Mouse (Mus musculus) MEL-GATA-1-ER (cell line): Measurements from ENCODE around the gene Hspg2.
"Not testable (repeated sequence)": the region's sequence is repeated elsewhere in the genome, so short reads cannot be mapped to it uniquely, and the experiment has no call there.

Experiments
- DNase-seq: peaks from one replicate; pipeline ENCODE4 v3.0.0-alpha.2; 2012; ENCODE audit warnings: low read depth; ENCODE audit errors: extremely low read depth

The Hspg2 gene

DNA sequence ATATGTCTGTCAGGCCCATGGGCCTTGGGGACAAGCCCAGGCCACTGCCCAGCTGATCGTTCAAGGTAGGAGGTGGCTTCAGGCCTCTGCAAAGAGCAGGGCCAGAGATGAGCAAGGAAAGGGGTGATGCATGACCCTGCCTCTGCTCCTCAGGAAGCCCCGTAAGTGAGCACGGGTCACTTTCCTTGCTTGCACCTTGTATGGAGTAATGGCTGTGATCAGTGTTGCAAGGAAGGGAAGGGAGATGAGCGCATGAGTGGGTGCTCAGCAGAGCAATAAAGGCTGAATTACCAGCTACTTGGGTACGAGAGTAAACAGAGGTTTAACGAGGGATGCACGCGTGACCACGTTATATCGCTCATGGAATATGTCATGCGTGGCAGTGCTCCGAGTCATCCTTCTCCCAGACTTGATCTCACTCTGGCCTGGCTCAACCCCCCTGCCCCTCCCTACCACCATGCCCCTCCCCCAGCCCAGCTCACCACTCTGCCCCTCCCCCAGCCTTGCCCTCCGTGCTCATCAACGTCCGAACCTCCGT lies 88.2 kb downstream of the Hspg2 start:
- DNase-seq = no peak

- DNase-seq = no peak
These were observed 101.3 kb downstream of the Hspg2 start for GRCm38 (mm10) chr4:137569873-137570272.

- DNase-seq = no peak
These were observed 105.9 kb downstream of the Hspg2 start, which contains the start of gene Ldlrad2 for GRCm38 (mm10) chr4:137574469-137574868. Gene Ldlrad2, minus strand, starts transcription at chr4:137574569.

DNA sequence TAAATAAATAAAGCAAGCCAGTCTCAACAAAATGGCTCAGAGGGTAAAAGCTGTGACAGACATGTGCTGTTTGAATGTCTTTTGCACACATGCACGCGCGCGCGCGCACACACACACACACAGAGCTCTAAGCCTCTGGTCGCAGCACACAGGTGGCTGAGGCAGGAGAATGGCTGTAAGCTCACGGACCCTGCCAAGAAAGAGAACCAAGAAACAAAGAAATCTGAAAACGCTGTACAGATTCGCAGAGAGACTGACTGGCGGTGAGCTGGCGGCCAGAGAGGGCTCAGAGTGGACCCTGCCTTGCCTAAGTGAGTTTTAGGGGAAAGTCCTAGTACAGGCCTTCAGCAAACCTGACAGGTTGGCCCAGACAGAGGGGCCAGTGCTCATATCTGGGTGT lies 108.9 kb downstream of the Hspg2 start:
- DNase-seq = no peak

DNA sequence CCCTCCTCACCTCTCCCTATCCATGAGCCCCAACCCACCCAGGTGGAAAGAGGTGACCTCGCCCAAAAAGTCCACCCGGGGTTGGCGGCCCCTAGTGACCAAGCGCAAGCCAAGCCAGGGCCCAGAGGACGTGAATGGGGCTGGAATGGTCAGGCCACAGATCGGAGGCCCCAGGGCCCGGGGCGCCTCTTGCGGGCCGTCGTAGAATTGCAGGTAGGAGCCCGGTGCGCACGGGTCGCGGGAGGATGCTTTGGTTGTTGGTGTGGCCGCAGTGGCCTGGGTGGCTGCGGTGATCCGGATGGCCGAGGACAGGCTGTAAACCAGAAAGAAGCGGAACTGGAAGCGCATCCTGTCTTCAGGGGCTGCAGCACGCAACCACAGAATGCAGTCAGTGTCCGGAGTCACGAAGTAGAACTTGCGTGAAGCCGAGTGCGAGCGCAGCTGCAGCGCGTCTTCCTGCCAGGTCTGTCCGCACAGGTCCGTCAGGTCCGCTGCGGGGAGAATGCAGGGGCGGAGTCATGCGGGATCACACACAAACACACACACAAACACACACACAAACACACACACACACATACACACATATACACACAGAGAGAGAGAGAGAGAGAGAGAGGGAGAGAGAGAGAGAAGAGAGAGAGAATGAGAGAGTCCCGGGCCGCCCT lies 109.7 kb downstream of the Hspg2 start:
- DNase-seq = no peak

- DNase-seq = no peak
These were observed 111.2 kb downstream of the Hspg2 start for GRCm38 (mm10) chr4:137579789-137580188.

- no peak for DNase-seq
These were observed 111.7 kb downstream of the Hspg2 start for GRCm38 (mm10) chr4:137580299-137580698.

- DNase-seq = no peak
These were observed 113.2 kb downstream of the Hspg2 start for GRCm38 (mm10) chr4:137581815-137582214.

DNA sequence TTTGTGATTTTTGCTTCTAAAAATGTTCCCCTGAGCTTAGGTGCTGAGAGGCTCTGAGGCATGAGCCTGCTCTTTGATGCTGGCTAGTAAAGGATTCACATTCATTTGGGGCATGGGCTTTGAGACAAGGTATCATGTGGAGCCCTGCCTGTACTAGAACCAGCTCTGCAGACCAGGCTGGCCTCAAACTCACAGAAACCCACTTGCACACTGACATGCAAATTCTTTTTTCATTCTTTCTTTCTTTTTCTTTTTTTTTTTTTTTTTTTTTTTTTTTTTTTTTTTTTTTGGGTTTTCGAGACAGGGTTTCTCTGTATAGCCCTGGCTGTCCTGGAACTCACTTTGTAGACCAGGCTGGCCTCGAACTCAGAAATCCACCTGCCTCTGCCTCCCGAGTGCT lies 120.5 kb downstream of the Hspg2 start:
- not testable (repeated sequence) for DNase-seq

DNA sequence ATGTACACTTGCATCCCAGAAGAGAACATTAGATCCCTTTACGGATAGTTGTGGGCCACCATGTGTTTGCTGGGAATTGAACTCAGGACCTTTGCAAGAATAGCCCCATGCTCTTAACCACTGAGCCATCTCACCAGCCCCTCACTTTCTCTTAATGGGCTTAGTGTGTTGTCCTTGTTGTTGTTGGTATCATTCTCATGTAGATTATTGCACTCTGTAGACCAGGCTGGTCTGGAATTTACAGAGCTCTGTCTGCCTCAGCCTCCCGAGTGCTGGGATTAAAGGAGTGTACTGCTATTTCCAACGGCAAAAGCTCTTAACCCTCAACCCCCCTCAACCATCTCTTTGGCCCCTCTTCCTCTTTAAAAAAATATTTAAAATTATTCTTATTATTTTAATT lies 121.0 kb downstream of the Hspg2 start:
- DNase-seq = no peak

DNA sequence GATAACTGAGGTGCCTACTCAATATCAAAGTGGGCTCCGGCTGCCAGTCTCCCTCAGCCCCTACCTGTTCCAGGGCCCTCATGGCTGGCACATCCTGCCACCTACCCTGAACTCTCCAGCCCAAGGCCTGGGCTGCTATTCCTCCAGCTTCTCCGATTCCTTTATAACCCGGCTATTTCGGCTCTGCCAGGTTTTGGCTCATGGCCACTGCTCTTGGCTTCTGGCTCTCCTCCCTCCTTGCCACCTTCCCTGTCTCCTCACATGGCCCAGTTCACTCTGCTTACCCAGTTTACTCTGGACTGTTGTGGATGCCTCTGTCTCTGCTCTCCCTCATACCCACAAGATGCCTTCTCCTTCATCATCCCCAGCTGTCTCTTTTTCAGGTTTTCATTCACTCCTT lies 122.4 kb downstream of the Hspg2 start:
- DNase-seq = no peak

- peak; percentile 93 for DNase-seq
These were observed 125.3 kb downstream of the Hspg2 start, which contains the start of gene Usp48 for GRCm38 (mm10) chr4:137593601-137594495. Gene Usp48, plus strand, starts transcription at chr4:137593755.

GRCm38 (mm10) chr4:137594496-137595270 lies 126.1 kb downstream of the Hspg2 start:
- DNase-seq = peak; percentile 64

- DNase-seq = no peak
These were observed 128.6 kb downstream of the Hspg2 start for GRCm38 (mm10) chr4:137597098-137597630.

- no peak for DNase-seq
These were observed 130.0 kb downstream of the Hspg2 start for GRCm38 (mm10) chr4:137598577-137598976.

GRCm38 (mm10) chr4:137603449-137604171 lies 135.0 kb downstream of the Hspg2 start:
- no peak for DNase-seq

- no peak for DNase-seq
These were observed 138.5 kb downstream of the Hspg2 start for GRCm38 (mm10) chr4:137607023-137607422.

GRCm38 (mm10) chr4:137609281-137609680 lies 140.7 kb downstream of the Hspg2 start:
- DNase-seq = no peak

GRCm38 (mm10) chr4:137609702-137610101 lies 141.1 kb downstream of the Hspg2 start:
- DNase-seq = no peak

- DNase-seq = no peak
These were observed 141.7 kb downstream of the Hspg2 start for GRCm38 (mm10) chr4:137610256-137610655.
